Mouse (Mus musculus): Measurements from ENCODE around the gene Adcy7. TPM values are rescaled to one million over a fixed set of nuclear protein-coding genes. Genes with fewer than 3 reads are reported as not detected.

Gene Adcy7
- polyA plus RNA-seq, 1 experiment from 2014 or later, result 2.7 TPM

Other genes with a start within 250 kb of the Adcy7 start
- 50.4 and 52.3 TPM in 2 replicates for gene Cnep1r1, start 153.6 kb upstream of the Adcy7 start, polyA plus RNA-seq (2016; fragmentation: Nextera tagmentation; extraction: Ambion mirVana)
- 43.8 and 46.6 TPM in 2 replicates for gene Heatr3, start 134.5 kb upstream of the Adcy7 start, polyA plus RNA-seq (2016; fragmentation: Nextera tagmentation; extraction: Ambion mirVana)
- gene Tent4b, start 73.2 kb upstream of the Adcy7 start, polyA plus RNA-seq (2016; fragmentation: Nextera tagmentation; extraction: Ambion mirVana), result 12.2 and 13.2 TPM in 2 replicates
- gene Brd7, start 89.8 kb downstream of the Adcy7 start, polyA plus RNA-seq (2016; fragmentation: Nextera tagmentation; extraction: Ambion mirVana), result 88.9 and 102 TPM in 2 replicates
- 77.2 and 84.5 TPM in 2 replicates for gene Nkd1, start 249.0 kb downstream of the Adcy7 start, polyA plus RNA-seq (2016; fragmentation: Nextera tagmentation; extraction: Ambion mirVana)